In the genomic region with DNA sequence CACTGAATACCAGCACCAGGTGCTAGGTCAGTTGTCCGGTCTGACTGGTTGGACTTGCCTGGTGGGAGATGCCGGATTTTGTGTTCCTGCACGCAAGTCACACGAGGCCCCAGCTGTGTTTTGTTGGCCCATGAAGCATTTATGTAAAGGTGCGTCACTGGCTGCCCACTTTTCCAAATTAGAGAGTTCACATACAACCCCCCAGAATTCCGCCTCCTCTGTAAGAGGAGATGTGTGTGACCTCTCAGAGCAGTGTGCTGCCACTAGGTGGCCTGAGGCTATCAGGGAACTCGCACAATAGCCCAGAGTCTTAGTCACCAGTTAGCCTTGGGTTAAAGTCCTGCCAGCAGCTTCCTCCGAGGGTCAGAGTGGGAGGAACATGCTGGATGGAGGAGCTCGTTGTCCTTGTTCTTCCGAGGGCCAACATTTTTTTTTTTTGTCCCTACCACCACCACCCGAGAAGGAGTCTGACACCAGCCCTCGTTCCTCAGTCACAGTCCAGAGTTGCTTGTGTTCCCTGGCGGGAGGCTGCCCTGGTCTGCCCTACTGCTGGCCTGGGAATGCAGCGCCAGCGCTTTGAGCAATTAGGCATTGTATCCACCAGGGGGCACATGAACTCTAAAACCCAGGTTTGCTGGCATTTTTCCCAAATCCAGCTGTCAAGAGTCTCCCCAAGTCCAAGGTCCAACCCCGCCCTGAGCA, we compare ENCODE assay signal across 8 mouse cellular contexts. TPM values are rescaled to one million over a fixed set of nuclear protein-coding genes. Genes with fewer than 3 reads are reported as not detected.
DNase-seq lines count a peak whose midpoint lies in the region; ATAC-seq and TF ChIP-seq lines count a peak whose summit lies in the region.

No protein-coding gene starts in this region.

- peaks cover 3% of the 10 kb centered on the region; the same call in 1 of the 2 replicates for H3K27me3 ChIP-seq in forebrain, embryonic 11.5 days (ENCODE audit: control insufficient read depth, insufficient read depth, low read length)
- no peaks in the 10 kb centered on the region for H3K27me3 ChIP-seq in lung, postnatal 0 days (replicated peaks; ENCODE audit: insufficient read depth, low read length)

- 15% methylated on average over 16 of the region's 16 CpGs for WGBS in forebrain, embryonic 11.5 days
- 17% methylated on average over 16 of the region's 16 CpGs for WGBS in lung, postnatal 0 days

- H3K9me3 ChIP-seq in forebrain, embryonic 11.5 days (ENCODE audit: control insufficient read depth, low read length) = no peaks in the 10 kb centered on the region
- no peaks in the 10 kb centered on the region for H3K9me3 ChIP-seq in lung, postnatal 0 days (ENCODE audit: low read length)

- ATAC-seq in cerebellum, adult (ENCODE audit: insufficient number of reproducible peaks, low FRiP score, low TSS enrichment) = no peak; the same call in 1 of the 2 replicates
- ATAC-seq in forebrain, embryonic 11.5 days (replicated peaks; ENCODE audit: low FRiP score) = peak; percentile 67
- peak; percentile 59 for ATAC-seq in lung, postnatal 0 days

- no peak for TF ChIP-seq EP300 in lung, postnatal 0 days (IDR thresholded peaks at IDR 0.05)

- no peak overlapping the region; the same call in 1 of the 2 replicates for H3K9ac ChIP-seq in forebrain, embryonic 11.5 days (ENCODE audit: low read length)
- no peak overlapping the region for H3K9ac ChIP-seq in lung, postnatal 0 days (replicated peaks; ENCODE audit: low read depth)

- 0 out of 2 replicates have a peak overlapping the region, but pooled peaks have one; percentile 11 for H3K4me2 ChIP-seq in forebrain, embryonic 11.5 days (ENCODE audit: low read depth, low read length, severe bottlenecking)
- H3K4me2 ChIP-seq in lung, postnatal 0 days (replicated peaks; ENCODE audit: low read depth, low read length) = peak overlapping the region; percentile 14; the same call in 1 of the 2 replicates

- H3K4me3 ChIP-seq in forebrain, embryonic 11.5 days (ENCODE audit: low read depth, low read length) = no peak overlapping the region
- no peak overlapping the region for H3K4me3 ChIP-seq in lung, postnatal 0 days (ENCODE audit: low read depth, low read length)

- H3K36me3 ChIP-seq in forebrain, embryonic 11.5 days (ENCODE audit: control insufficient read depth, insufficient read depth, low read length) = no peaks in the 10 kb centered on the region
- no peaks in the 10 kb centered on the region for H3K36me3 ChIP-seq in lung, postnatal 0 days (ENCODE audit: insufficient read depth, low read length)

- peak; percentile 35 to 59 for DNase-seq in cerebellum, adult 18-20 months
- DNase-seq in brain, adult 2 months (ENCODE audit: low read depth, low spot score) = peak; percentile 85
- peak; percentile 86 for DNase-seq in forebrain, embryonic 11.5 days (ENCODE audit: low spot score)
- DNase-seq in heart, postnatal 10 days = peak; percentile 87 to 91
- peak; percentile 92 to 95 for DNase-seq in kidney, postnatal 36 days
- peak; percentile 91 for DNase-seq in lung, postnatal 0 days (ENCODE audit: low spot score)
- peak; percentile 68 for DNase-seq in retina, postnatal 7 days (ENCODE audit: low read depth, low spot score)

- peak; percentile 86 for TF ChIP-seq CTCF in lung, postnatal 0 days (IDR thresholded peaks at IDR 0.05)

- no peaks in the 10 kb centered on the region; the same call in 1 of the 2 replicates for H3K4me1 ChIP-seq in forebrain, embryonic 11.5 days (replicated peaks; ENCODE audit: control insufficient read depth, insufficient read depth, low read length)
- H3K4me1 ChIP-seq in lung, postnatal 0 days (ENCODE audit: insufficient read depth, low read depth, low read length) = peaks cover 4% of the 10 kb centered on the region; the same call in 1 of the 2 replicates

- no peak overlapping the region for H3K27ac ChIP-seq in forebrain, embryonic 11.5 days (ENCODE audit: low read depth, low read length)
- peak overlapping the region; percentile 33; the same call in 1 of the 2 replicates for H3K27ac ChIP-seq in lung, postnatal 0 days (ENCODE audit: low read length)

- intact Hi-C loops in heart, postnatal 10 days (cut with DNase I) = loop anchor here (2.0 kb wide), 4 partner anchors 18 to 164 kb away; a partner anchor contains a TSS

RNA-seq across cellular contexts. Expression of a gene that starts 6.1 kb away (rescaled TPM):
- 15.3 and 18.3 TPM in 2 replicates for polyA plus RNA-seq in forebrain, embryonic 11.5 days (2014; fragmentation: Nextera tagmentation; extraction: Ambion mirVana)
- total RNA-seq in heart, postnatal 10 days (2021) = not detected
- 1.2 and 1.8 TPM in 2 replicates for polyA plus RNA-seq in lung, postnatal 0 days (2015; fragmentation: Nextera tagmentation; extraction: Ambion mirVana)

RNA-seq across cellular contexts. Expression of a gene that starts 6.5 kb away (rescaled TPM):
- polyA plus RNA-seq in forebrain, embryonic 11.5 days (2014; fragmentation: Nextera tagmentation; extraction: Ambion mirVana) = 0.09 TPM in 1 of 2 replicates, not detected in the other
- total RNA-seq in heart, postnatal 10 days (2021) = 1 to 10 TPM in 1 of 2 experiments, under 1 TPM in 1; 0.98 to 2.0 TPM
- polyA plus RNA-seq in lung, postnatal 0 days (2015; fragmentation: Nextera tagmentation; extraction: Ambion mirVana) = 9.7 and 14.0 TPM in 2 replicates

RNA-seq across cellular contexts. Expression of a gene that starts 45.7 kb away (rescaled TPM):
- 12.0 and 13.5 TPM in 2 replicates for polyA plus RNA-seq in forebrain, embryonic 11.5 days (2014; fragmentation: Nextera tagmentation; extraction: Ambion mirVana)
- total RNA-seq in heart, postnatal 10 days (2021) = 100 to 1,000 TPM in 1 of 2 experiments, 10 to 100 TPM in 1; 98.4 to 115 TPM
- 18.3 and 19.1 TPM in 2 replicates for polyA plus RNA-seq in lung, postnatal 0 days (2015; fragmentation: Nextera tagmentation; extraction: Ambion mirVana)
